ENCODE assay signal across 8 mouse cellular contexts in genomic region chr5:36397384-36397759, GRCm38 (mm10). TPM values are rescaled to one million over a fixed set of nuclear protein-coding genes. Genes with fewer than 3 reads are reported as not detected.
A peak's percentile ranks its signal among the peaks of the same experiment; 100 is the strongest.
DNase-seq lines count a peak whose midpoint lies in the region; ATAC-seq lines count a peak whose summit lies in the region.

No protein-coding gene starts in this region.

- H3K9ac ChIP-seq in lung, embryonic 16.5 days (ENCODE audit: low read length) = peak overlapping the region; percentile 79
- H3K9ac ChIP-seq in midbrain, embryonic 16.5 days (ENCODE audit: low read depth, low read length) = peak overlapping the region; percentile 82

- peak; percentile 29 for DNase-seq in adrenal gland, adult 2 months
- no peak for DNase-seq in adrenal gland, postnatal 25 days
- no peak for DNase-seq in lung, postnatal 14 days
- DNase-seq in induced T-regulatory cell, adult 2 months (ENCODE audit: low read depth) = peak; percentile 17
- DNase-seq in left cerebral cortex, postnatal 36 days (ENCODE audit: low spot score in 2 of 2) = no peak

- intact Hi-C loops in left cerebral cortex, postnatal 36 days (cut with DNase I) = loop anchor here (5.0 kb wide), 3 partner anchors 185 to 415 kb away; no protein-coding TSS in a partner anchor

- ATAC-seq in lung, embryonic 16.5 days (ENCODE audit: low read depth) = peak; percentile 15; the same call in 1 of the 2 replicates
- ATAC-seq in midbrain, embryonic 16.5 days = peak; percentile 37; the same call in 1 of the 2 replicates
- ATAC-seq in inflammation-experienced regulatory T-cells, adult 6 months = no peak

- peak overlapping the region; percentile 68 for H3K4me3 ChIP-seq in lung, embryonic 16.5 days (ENCODE audit: low read length)
- peak overlapping the region; percentile 70 for H3K4me3 ChIP-seq in midbrain, embryonic 16.5 days (ENCODE audit: low read depth, low read length)

- peak overlapping the region; percentile 98 for H3K4me2 ChIP-seq in lung, embryonic 16.5 days (ENCODE audit: low read depth, low read length)
- H3K4me2 ChIP-seq in midbrain, embryonic 16.5 days (ENCODE audit: low read length) = peak overlapping the region; percentile 86

- 1% methylated on average over 36 of the region's 36 CpGs for WGBS in lung, embryonic 16.5 days
- under 1% methylated on average over 36 of the region's 36 CpGs for WGBS in midbrain, embryonic 16.5 days

- no peaks in the 10 kb centered on the region for H3K9me3 ChIP-seq in lung, embryonic 16.5 days (ENCODE audit: control insufficient read depth, low read length)
- H3K9me3 ChIP-seq in midbrain, embryonic 16.5 days (replicated peaks; ENCODE audit: control insufficient read depth, low read length, poor library complexity, severe bottlenecking) = no peaks in the 10 kb centered on the region

- no peaks in the 10 kb centered on the region for H3K27me3 ChIP-seq in lung, embryonic 16.5 days (ENCODE audit: control insufficient read depth, insufficient read depth, low read depth, low read length)
- no peaks in the 10 kb centered on the region for H3K27me3 ChIP-seq in midbrain, embryonic 16.5 days (ENCODE audit: control insufficient read depth, insufficient read depth, low read depth, low read length)

- peaks cover 28% of the 10 kb centered on the region for H3K4me1 ChIP-seq in lung, embryonic 16.5 days (replicated peaks; ENCODE audit: control insufficient read depth, insufficient read depth, low read length)
- H3K4me1 ChIP-seq in midbrain, embryonic 16.5 days (ENCODE audit: control insufficient read depth, insufficient read depth, low read length) = peaks cover 24% of the 10 kb centered on the region; the same call in 1 of the 2 replicates

- H3K27ac ChIP-seq in lung, embryonic 16.5 days (ENCODE audit: low read length) = peak overlapping the region; percentile 72
- H3K27ac ChIP-seq in midbrain, embryonic 16.5 days (ENCODE audit: low read length) = peak overlapping the region; percentile 53; the same call in 1 of the 2 replicates

- no peaks in the 10 kb centered on the region for H3K36me3 ChIP-seq in lung, embryonic 16.5 days (ENCODE audit: control insufficient read depth, insufficient read depth, low read length)
- H3K36me3 ChIP-seq in midbrain, embryonic 16.5 days (ENCODE audit: control insufficient read depth, insufficient read depth, low read length) = no peaks in the 10 kb centered on the region

RNA-seq across cellular contexts. Expression of gene Sorcs2, which starts 0.6 kb away (rescaled TPM):
- total RNA-seq in adrenal gland, adult 2 months (2021) = 10 to 100 TPM in 1 of 2 experiments, 1 to 10 TPM in 1; 10.0 to 16.4 TPM
- polyA plus RNA-seq in adrenal gland, adult 2 months (2012; rRNA removed) = 18.4 and 19.7 TPM in 2 replicates
- 13.2 and 13.4 TPM in 2 replicates for total RNA-seq in adrenal gland, postnatal 25 days (2021)
- 20.6 and 21.8 TPM in 2 replicates for polyA plus RNA-seq in lung, embryonic 16.5 days (2015; fragmentation: Nextera tagmentation; extraction: Ambion mirVana)
- 21.3 and 22.7 TPM in 2 replicates for polyA plus RNA-seq in midbrain, embryonic 16.5 days (2015; fragmentation: Nextera tagmentation; extraction: Ambion mirVana)
- polyA plus RNA-seq in inflammation-experienced regulatory T-cells, adult 6 months (2017; shearing (Covaris generic)) = 1 to 10 TPM in 2 of 3 experiments, not detected in 1; 2.9 to 3.9 TPM
- total RNA-seq in left cerebral cortex, postnatal 36 days (2021) = 10 to 100 TPM; 36.6 to 45.0 TPM

Comparison
In these comparisons a context has a peak if more than half of its experiments do, and no peak if none do; other contexts are left out.
1. DNase-seq: peak in adrenal gland, adult 2 months (single experiment) and induced T-regulatory cell, adult 2 months (single experiment); none in adrenal gland, postnatal 25 days (single experiment), lung, postnatal 14 days (single experiment) and left cerebral cortex, postnatal 36 days (0 of 2).